Mouse (Mus musculus) embryonic facial prominence, embryonic 11.5 days (tissue): ENCODE measurements around the gene Vmn2r83. TPM values are rescaled to one million over a fixed set of nuclear protein-coding genes. Genes with fewer than 3 reads are reported as not detected.
A peak's percentile ranks its signal among the peaks of the same experiment; 100 is the strongest.
"Not testable (repeated sequence)": the region's sequence is repeated elsewhere in the genome, so short reads cannot be mapped to it uniquely, and the experiment has no call there.

Source experiments
- ATAC-seq: fragments of 200-750 bp; cut with Nextera tagmentation; replicated peaks from 2 replicates; pipeline ENCODE4 v1.8.0; 2017; ENCODE audit warnings: low read depth; ENCODE audit not compliant: insufficient number of reproducible peaks, low FRiP score, low TSS enrichment
- DNase-seq: peaks from one replicate; pipeline ENCODE4 v3.0.0-alpha.2; 2015; ENCODE audit warnings: low spot score
- H3K27ac ChIP-seq: fragments of 300-500 bp; sonication (generic); replicated peaks from 2 replicates; pipeline ENCODE4 v1.5.1; 2014; ENCODE audit warnings: mild to moderate bottlenecking, low read depth, low read length, control low read depth
- H3K27me3 ChIP-seq: fragments of 300-500 bp; sonication (generic); 2 replicates; pipeline ENCODE4 v1.6.1; 2014; ENCODE audit warnings: mild to moderate bottlenecking, low read length, moderate library complexity, mixed read lengths; ENCODE audit not compliant: control insufficient read depth, insufficient read depth
- H3K36me3 ChIP-seq: fragments of 300-500 bp; sonication (generic); replicated peaks from 2 replicates; pipeline ENCODE4 v1.6.1; 2014; ENCODE audit warnings: low read depth, mild to moderate bottlenecking, low read length, moderate library complexity, mixed read lengths; ENCODE audit not compliant: control insufficient read depth, insufficient read depth
- H3K4me1 ChIP-seq: fragments of 300-500 bp; sonication (generic); 2 replicates; pipeline ENCODE4 v1.6.1; 2014; ENCODE audit warnings: low read length, mixed read lengths; ENCODE audit not compliant: control insufficient read depth, insufficient read depth
- H3K4me2 ChIP-seq: fragments of 300-500 bp; sonication (generic); 2 replicates; pipeline ENCODE4 v1.6.1; 2014; ENCODE audit warnings: low read depth, mild to moderate bottlenecking, control low read depth, low read length, moderate library complexity
- H3K4me3 ChIP-seq: fragments of 300-500 bp; sonication (generic); 2 replicates; pipeline ENCODE4 v1.5.1; 2014; ENCODE audit warnings: low read depth, low read length, control low read depth
- H3K9ac ChIP-seq: fragments of 300-500 bp; sonication (generic); replicated peaks from 2 replicates; pipeline ENCODE4 v1.6.1; 2014; ENCODE audit warnings: mild to moderate bottlenecking, control low read depth, low read length
- H3K9me3 ChIP-seq: fragments of 300-500 bp; sonication (generic); replicated peaks from 2 replicates; pipeline ENCODE4 v1.6.1; 2016; ENCODE audit warnings: mild to moderate bottlenecking, low read length, inconsistent platforms, mixed read lengths; ENCODE audit not compliant: control insufficient read depth
- WGBS: fragments of 180-500 bp; shearing (Covaris S2); extraction: QIAGEN DNeasy Blood & Tissue Kit; methylation state at CpG from one replicate; pipeline ENCODE4 v1.1.7; 2014; 5-methylcytosine and 5-hydroxymethylcytosine counted together
- polyA plus RNA-seq: library from polyadenylated mRNA; unstranded; fragments of >200 nt; fragmentation: Nextera tagmentation; extraction: Ambion mirVana; gene quantifications from 2 replicates; pipeline ENCODE4 v1.2.1, GENCODE M21; 2014

Gene Vmn2r83
- polyA plus RNA-seq = not detected in 2 replicates

DNA sequence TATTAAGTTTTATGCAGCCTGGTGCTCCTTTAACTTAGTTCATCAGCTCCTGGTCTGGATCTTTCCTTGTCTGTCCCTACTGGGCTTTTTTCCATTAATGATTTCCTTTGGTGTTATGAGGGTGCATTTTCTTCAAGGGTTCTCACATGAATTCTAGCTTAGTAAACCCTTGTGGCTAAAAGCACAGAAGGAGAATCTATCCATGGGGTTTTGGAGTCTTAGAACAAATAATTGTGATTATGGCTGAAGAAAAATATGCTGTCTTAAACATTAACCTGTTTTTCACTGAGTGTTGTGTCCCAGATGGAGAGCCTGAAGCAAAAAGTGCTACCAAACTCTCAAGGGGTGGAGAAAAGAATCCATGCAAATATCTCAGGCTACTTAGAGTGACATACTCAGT is at the start of gene Vmn2r83:
TSS of gene Vmn2r83 (plus strand) at position 301 of the 400 bp plus-strand sequence.
- Histone ChIP-seq H3K36me3 (no peaks in the 10 kb centered on the region), H3K4me3 (no peak within 1 kb of the TSS), H3K27ac (no peak within 1 kb of the TSS), H3K27me3 (no peaks in the 10 kb centered on the region), H3K9me3 (no peaks in the 10 kb centered on the region), H3K4me2 (no peak within 1 kb of the TSS), H3K4me1 (no peaks in the 10 kb centered on the region), H3K9ac (no peak within 1 kb of the TSS)
- DNase-seq (no peak), ATAC-seq (no peak)

DNA sequence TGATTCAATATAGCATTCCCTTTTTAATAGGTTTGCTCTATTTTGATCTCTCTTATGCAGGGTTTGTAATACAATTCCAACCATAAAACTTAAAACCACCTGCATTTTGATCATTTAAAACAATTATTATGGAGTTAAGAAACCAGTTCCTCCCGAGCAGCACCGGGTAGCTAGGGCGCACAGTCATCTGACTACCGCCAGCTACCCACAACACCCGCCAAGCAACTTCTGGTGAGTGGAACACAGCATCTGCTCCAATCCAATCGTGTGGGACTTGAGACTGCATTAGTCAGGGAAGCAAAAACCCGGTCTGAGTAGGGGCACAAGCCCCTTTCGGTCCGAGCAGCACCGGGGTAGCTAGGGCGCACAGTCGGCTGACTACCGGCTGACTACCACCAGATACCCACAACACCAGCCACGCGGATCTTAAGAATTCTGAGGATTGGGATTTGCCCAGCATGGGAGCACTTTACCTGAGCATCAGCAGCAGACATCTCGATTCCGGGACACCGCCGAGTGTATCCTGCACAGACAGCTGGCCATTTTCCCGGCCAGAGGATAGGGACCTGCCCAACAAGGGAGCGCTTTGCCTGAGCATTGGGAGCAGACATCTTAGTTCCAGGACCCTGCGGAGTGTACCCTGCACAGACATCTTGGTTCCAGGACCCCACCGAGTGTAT is 33.2 kb upstream of the Vmn2r83 start:
- H3K4me3 ChIP-seq, H3K27ac ChIP-seq, H3K4me2 ChIP-seq, H3K27me3 ChIP-seq, DNase-seq, H3K36me3 ChIP-seq, ATAC-seq, H3K9me3 ChIP-seq, H3K9ac ChIP-seq, H3K4me1 ChIP-seq: not testable (repeated sequence)
- 86% methylated on average over 23 of the region's 23 CpGs for WGBS

DNA sequence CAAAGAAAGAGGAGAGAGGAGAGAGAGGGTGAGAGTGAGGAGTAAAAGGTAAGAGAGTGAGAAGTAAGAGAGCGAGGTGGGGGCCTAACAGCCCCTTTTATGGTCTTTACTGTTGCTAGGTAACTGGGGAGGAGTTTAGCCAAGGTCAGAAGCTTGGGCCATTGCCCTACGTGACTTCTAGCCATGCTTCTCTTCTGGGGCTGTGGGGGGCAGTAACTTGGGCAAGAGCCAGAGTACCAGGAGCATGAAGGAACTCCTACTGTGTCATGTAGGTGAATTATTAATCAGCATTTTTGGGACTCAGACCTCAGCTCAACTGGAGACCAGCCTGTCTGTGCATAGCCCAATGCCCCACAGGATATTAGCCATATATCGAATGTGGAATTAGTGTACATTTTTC is 27.4 kb downstream of the Vmn2r83 start:
- Histone ChIP-seq H3K9ac (no peak overlapping the region), H3K4me1 (no peaks in the 10 kb centered on the region), H3K36me3 (no peaks in the 10 kb centered on the region), H3K4me2 (no peak overlapping the region), H3K9me3 (no peaks in the 10 kb centered on the region), H3K27me3 (no peaks in the 10 kb centered on the region), H3K27ac (no peak overlapping the region), H3K4me3 (no peak overlapping the region)
- WGBS = 62% methylated on average over 3 of the region's 3 CpGs
- ATAC-seq = no peak
- DNase-seq = no peak

DNA sequence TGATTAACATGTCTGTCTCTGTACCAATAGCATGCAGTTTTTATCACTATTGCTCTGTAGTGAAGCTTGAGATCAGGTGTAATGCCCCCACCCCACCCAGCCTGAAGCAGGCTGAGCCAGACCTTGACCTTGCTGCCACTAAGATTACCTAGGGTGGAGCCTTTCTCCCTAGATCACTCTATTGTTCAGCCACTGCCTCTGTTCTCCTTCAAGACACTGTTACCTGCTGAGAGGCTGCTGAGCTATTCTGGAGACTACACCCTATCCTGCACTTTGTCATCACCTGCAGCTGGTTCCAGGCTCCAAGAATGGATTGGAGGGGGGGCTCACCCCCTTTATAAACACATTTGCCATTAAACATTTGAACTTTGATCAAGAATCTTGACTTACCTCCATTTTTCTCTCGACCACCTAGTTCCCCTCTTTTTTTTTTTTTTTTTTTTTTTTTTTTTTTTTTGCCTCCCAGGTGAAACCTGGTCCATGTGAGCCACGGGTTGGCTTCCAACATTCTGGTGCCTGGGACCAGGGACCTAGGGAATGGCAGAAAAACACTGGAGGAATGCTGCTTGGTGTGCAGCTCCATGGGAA is 28.3 kb downstream of the Vmn2r83 start:
- WGBS = 49% methylated on average over 2 of the region's 2 CpGs
- no peak overlapping the region for H3K4me2 ChIP-seq
- no peaks in the 10 kb centered on the region for H3K27me3 ChIP-seq
- H3K27ac ChIP-seq = no peak overlapping the region
- DNase-seq = no peak
- ATAC-seq = no peak
- H3K9me3 ChIP-seq = no peaks in the 10 kb centered on the region
- no peak overlapping the region for H3K9ac ChIP-seq
- H3K4me3 ChIP-seq = no peak overlapping the region
- H3K36me3 ChIP-seq = no peaks in the 10 kb centered on the region
- no peaks in the 10 kb centered on the region for H3K4me1 ChIP-seq

DNA sequence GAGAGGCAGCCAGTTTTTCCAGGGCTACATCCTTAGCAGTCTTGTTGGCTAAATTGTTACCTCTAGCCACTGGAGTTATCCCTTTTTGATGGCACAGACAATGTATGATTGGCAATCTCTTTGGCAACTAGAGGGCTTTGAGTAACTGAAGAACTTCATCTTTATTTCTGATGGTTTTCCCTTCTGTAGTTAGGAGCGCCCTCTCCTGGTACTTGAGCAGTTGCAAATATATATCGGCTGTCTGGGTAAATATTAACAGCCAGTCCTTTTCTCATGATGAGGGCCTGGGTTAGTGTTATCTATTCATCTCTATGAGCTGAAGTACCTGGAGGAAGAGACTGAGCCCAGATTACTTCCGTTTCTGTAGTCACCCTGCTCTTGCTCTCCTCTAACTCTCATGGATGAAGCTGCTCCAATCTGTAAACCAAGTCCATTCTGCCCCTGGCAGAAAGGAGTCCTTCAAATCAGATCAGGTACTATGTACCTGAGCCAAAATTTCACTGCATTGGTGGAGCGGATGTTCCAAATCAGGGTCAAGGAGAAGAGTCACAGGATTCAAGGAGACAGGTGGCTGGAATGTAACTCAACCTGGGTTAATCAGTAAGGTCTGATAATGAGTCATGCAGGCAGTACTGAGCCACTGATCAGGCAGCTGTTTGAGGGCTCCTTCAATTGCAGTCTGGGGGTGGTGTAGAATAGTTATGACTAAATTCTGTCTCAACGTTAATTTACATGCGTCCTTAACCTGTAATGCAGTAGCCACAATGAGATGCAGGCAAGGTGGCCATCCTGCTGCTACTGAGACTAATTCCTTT is 34.5 kb downstream of the Vmn2r83 start:
- WGBS = 70% methylated on average over 6 of the region's 6 CpGs
- Histone ChIP-seq H3K27ac (no peak overlapping the region), H3K4me1 (no peaks in the 10 kb centered on the region), H3K4me2 (no peak overlapping the region), H3K27me3 (no peaks in the 10 kb centered on the region), H3K36me3 (no peaks in the 10 kb centered on the region), H3K4me3 (no peak overlapping the region), H3K9ac (no peak overlapping the region), H3K9me3 (no peaks in the 10 kb centered on the region)
- ATAC-seq = no peak
- peak; percentile 37 for DNase-seq

DNA sequence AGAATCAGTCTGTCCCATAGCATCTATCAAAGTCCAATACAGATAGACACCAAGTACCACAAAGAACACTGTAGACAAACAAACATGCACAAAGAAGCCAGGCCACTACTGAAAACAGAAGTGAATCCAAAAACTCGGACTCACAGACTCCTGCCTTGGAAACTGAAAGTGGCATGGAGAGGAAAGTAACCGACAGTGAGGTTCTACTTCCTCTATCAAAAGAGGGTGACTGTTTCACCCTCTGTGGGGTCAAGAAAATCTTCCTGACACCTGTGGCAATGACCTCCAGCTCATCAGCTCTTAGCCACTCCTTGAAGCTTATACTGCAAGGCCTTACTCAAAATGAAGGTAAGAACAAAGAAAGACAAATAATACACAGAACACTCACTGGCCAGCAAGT is 38.2 kb downstream of the Vmn2r83 start:
- H3K9me3 ChIP-seq = no peaks in the 10 kb centered on the region
- DNase-seq (no peak), ATAC-seq (no peak)
- H3K27me3 ChIP-seq = no peaks in the 10 kb centered on the region
- H3K27ac ChIP-seq = no peak overlapping the region
- H3K4me2 ChIP-seq = no peak overlapping the region
- no peaks in the 10 kb centered on the region for H3K4me1 ChIP-seq
- 85% methylated on average over 2 of the region's 2 CpGs for WGBS
- no peaks in the 10 kb centered on the region for H3K36me3 ChIP-seq
- no peak overlapping the region for H3K9ac ChIP-seq
- no peak overlapping the region for H3K4me3 ChIP-seq

DNA sequence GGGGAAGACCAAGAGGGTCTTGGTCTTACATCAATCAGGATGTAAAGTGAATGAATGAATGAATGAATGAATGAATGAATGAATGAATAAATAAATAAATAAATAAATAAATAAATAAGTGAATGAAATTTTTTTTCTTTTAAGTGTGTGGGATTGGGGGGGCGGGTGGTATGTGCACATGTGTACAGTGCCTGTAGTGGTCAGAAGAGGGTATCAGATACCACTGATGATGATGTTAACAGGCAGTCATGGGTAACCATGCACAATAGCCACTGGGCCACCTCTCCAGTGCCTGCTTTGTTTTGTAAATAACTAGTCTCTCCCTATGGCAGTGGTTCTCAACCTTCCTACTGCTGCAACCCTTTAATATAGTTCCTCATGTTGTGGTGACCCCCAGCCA is 55.9 kb downstream of the Vmn2r83 start:
- Histone ChIP-seq H3K4me3 (no peak overlapping the region), H3K9me3 (no peaks in the 10 kb centered on the region), H3K9ac (no peak overlapping the region), H3K4me1 (no peaks in the 10 kb centered on the region), H3K36me3 (no peaks in the 10 kb centered on the region), H3K27ac (no peak overlapping the region), H3K27me3 (no peaks in the 10 kb centered on the region), H3K4me2 (no peak overlapping the region)
- no peak for DNase-seq
- no peak for ATAC-seq
- WGBS = 76% methylated on average over 1 of the region's 1 CpGs
